Mouse (Mus musculus): Measurements from ENCODE around the gene Qrich2. TPM values are rescaled to one million over a fixed set of nuclear protein-coding genes. Genes with fewer than 3 reads are reported as not detected.
"Not testable (repeated sequence)": the region's sequence is repeated elsewhere in the genome, so short reads cannot be mapped to it uniquely, and the experiment has no call there.

The Qrich2 gene
- polyA plus RNA-seq, 1 experiment from 2014 or later = not detected

DNA sequence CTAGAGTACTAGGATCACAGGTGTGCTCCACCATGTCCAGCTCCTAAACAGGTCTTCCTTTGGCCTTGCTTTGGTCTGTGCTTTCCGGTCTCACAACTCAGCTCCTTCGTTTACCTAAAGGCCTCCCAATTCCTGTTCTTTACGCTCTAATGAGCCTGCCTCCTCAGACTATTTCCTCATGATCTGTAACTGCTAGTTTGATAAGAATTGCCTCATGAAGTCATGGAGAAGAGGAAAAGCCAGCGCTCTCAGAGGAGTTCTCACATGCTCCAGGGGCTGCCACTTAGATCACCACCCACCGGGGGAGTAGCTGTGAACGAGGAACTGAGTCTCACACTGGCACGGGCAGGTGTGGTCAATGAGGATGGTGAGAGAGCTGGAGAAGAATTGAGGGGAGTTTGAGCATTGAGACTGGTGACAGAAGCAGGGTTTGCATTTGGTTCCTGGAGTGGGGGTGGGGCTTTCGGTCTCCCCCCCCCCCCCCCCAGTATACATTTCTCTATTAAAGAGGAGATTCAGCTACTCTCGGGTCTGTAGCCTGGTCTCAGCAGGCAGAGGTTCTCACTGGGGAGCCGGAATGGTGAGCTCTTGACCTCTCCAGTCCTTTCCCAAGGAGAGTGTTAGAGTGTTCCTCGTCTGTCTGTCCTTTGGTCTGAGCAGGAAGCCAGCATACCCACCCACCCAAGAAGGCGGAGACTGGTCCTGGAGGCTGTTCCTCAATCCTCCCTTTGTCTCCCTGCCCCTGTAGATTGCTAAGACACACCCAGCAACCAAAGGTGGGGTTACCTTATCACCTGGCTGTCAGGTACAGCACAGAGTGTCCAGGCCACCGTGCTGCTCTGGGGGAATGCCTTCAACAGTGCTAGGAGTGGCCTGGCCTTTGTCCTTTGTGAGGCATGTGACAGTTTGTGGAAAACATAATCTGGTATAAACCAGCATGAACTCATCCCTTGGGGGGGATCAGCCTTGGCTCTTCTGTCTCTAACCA, 36.9 kb downstream of the Qrich2 start:
- Histone ChIP-seq H3K27ac (ENCODE audit: low read length) (peak overlapping the region; percentile 62), H3K27me3 (ENCODE audit: control insufficient read depth, insufficient read depth, low read length) (no peaks in the 10 kb centered on the region), H3K9me3 (ENCODE audit: control insufficient read depth, low read depth, low read length) (no peaks in the 10 kb centered on the region), H3K4me1 (ENCODE audit: control insufficient read depth, insufficient read depth, low read length) (0 out of 2 replicates have a peak, but pooled peaks cover 4% of the 10 kb centered on the region), H3K4me2 (replicated peaks; ENCODE audit: low read depth, low read length) (no peak overlapping the region), H3K36me3 (ENCODE audit: control insufficient read depth, insufficient read depth, low read length) (no peaks in the 10 kb centered on the region), H3K4me3 (ENCODE audit: low read depth, low read length) (no peak overlapping the region), H3K9ac (replicated peaks; ENCODE audit: low read depth, low read length) (no peak overlapping the region)
- 39% methylated on average over 13 of the region's 13 CpGs for WGBS
- peak; percentile 64 for ATAC-seq (ENCODE audit: insufficient number of reproducible peaks, insufficient read depth, low FRiP score, low read depth)

DNA sequence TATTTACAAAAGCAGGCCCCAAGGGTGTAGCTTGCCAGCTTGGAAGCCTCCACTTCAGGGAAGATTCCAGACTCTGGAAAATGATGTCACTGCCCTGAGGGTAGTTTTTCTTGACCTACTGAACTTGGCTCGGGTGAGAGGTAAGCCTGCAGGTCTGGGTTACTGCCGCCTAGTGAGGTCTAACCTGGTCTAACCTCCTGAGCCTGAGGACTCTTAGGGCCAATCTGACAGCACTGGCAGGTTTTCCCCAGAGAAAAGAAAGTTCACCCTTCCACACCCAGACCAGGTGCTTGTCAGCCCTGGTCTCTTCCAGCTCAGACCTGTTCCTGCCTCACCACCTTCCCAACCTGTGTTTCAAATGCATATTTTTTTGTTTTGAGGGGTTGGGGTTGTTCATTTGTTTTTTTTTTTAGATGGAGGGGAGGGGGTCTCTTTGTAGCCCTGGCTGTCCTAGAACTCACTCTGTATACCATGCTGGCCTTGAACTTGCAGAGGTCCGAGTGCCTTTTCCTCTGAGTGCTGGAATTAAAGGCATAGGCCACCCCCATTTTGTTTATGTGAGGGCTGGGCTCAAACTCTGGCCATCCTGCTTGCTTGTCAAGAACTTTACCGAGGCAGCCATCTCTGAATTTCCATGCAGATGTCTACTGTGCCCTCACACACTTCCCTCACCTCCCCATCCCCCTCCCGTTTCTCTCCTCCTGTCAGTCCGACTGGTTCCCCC, 39.0 kb downstream of the Qrich2 start:
- Histone ChIP-seq H3K4me1 (ENCODE audit: control insufficient read depth, insufficient read depth, low read length) (0 out of 2 replicates have a peak, but pooled peaks cover 4% of the 10 kb centered on the region), H3K9me3 (ENCODE audit: control insufficient read depth, low read depth, low read length) (no peaks in the 10 kb centered on the region), H3K4me2 (replicated peaks; ENCODE audit: low read depth, low read length) (no peak overlapping the region), H3K27ac (ENCODE audit: low read length) (no peak overlapping the region), H3K27me3 (ENCODE audit: control insufficient read depth, insufficient read depth, low read length) (no peaks in the 10 kb centered on the region), H3K36me3 (ENCODE audit: control insufficient read depth, insufficient read depth, low read length) (no peaks in the 10 kb centered on the region), H3K9ac (replicated peaks; ENCODE audit: low read depth, low read length) (no peak overlapping the region), H3K4me3 (ENCODE audit: low read depth, low read length) (no peak overlapping the region)
- no peak for ATAC-seq (ENCODE audit: insufficient number of reproducible peaks, insufficient read depth, low FRiP score, low read depth)
- 66% methylated on average over 6 of the region's 6 CpGs for WGBS

DNA sequence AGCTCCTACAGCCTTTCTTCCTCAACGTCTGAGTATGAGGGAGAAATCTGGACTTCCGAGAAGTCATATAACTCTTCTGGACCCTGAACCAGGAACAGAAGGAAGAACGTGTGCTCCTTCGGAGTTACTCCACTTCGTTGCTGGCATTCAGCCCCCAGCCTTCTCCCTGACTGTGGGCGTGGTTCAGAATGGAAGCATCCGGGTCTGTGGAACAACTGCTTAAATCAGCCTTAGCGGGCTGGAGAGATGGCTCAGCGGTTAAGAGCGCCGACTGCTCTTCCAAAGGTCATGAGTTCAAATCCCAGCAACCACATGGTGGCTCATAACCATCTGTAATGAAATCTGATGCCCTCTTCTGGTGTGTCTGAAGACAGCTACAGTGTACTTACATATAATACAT, 39.7 kb downstream of the Qrich2 start:
- not testable (repeated sequence) for ATAC-seq (ENCODE audit: insufficient number of reproducible peaks, insufficient read depth, low FRiP score, low read depth); H3K4me3 ChIP-seq (ENCODE audit: low read depth, low read length); H3K27me3 ChIP-seq (ENCODE audit: control insufficient read depth, insufficient read depth, low read length); H3K9ac ChIP-seq (replicated peaks; ENCODE audit: low read depth, low read length); H3K9me3 ChIP-seq (ENCODE audit: control insufficient read depth, low read depth, low read length); H3K4me1 ChIP-seq (ENCODE audit: control insufficient read depth, insufficient read depth, low read length); H3K36me3 ChIP-seq (ENCODE audit: control insufficient read depth, insufficient read depth, low read length); H3K27ac ChIP-seq (ENCODE audit: low read length); H3K4me2 ChIP-seq (replicated peaks; ENCODE audit: low read depth, low read length)
- 82% methylated on average over 11 of the region's 11 CpGs for WGBS

DNA sequence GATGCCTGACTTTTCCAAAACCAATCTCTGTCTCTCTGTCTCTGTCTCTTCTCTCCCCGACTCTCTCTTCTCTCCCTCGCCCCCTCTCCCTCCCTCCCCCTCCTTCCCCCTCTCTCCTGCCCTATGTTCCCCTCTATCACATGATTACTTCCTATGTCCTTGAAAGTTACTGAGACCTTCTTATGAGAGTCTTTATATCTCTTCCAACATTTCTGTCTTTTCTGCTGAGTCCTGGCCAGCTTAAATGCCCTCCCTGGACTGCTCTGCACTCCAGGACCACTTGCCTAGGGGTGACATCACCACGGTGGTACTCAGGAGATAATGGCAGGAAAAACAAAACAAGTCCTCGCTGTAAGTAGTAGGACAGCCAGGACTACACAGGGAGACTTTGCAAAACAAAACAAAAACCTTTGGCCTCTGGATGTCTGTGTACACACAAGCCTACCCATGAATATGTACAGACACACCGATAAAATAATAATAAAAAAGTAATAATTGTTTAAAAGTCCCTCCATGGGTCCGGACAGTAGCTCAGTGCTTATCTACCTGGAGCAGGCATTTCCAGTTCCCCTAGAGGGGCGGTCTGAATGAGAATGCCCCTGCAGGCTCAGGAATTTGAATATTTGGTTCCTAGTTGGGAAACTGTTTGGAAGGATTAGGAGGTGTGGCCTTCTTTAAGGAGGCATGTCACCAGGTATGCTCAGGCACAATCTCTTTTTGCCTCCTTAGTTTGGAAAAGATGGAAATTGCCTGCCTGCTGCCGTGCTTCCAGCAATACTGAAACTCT, 41.2 kb downstream of the Qrich2 start:
- Histone ChIP-seq H3K9me3 (ENCODE audit: control insufficient read depth, low read depth, low read length) (no peaks in the 10 kb centered on the region), H3K36me3 (ENCODE audit: control insufficient read depth, insufficient read depth, low read length) (no peaks in the 10 kb centered on the region), H3K9ac (replicated peaks; ENCODE audit: low read depth, low read length) (no peak overlapping the region), H3K4me1 (ENCODE audit: control insufficient read depth, insufficient read depth, low read length) (0 out of 2 replicates have a peak, but pooled peaks cover 3% of the 10 kb centered on the region), H3K4me3 (ENCODE audit: low read depth, low read length) (no peak overlapping the region), H3K27me3 (ENCODE audit: control insufficient read depth, insufficient read depth, low read length) (no peaks in the 10 kb centered on the region), H3K4me2 (replicated peaks; ENCODE audit: low read depth, low read length) (no peak overlapping the region), H3K27ac (ENCODE audit: low read length) (no peak overlapping the region)
- 54% methylated on average over 8 of the region's 8 CpGs for WGBS
- ATAC-seq (ENCODE audit: insufficient number of reproducible peaks, insufficient read depth, low FRiP score, low read depth) = no peak

DNA sequence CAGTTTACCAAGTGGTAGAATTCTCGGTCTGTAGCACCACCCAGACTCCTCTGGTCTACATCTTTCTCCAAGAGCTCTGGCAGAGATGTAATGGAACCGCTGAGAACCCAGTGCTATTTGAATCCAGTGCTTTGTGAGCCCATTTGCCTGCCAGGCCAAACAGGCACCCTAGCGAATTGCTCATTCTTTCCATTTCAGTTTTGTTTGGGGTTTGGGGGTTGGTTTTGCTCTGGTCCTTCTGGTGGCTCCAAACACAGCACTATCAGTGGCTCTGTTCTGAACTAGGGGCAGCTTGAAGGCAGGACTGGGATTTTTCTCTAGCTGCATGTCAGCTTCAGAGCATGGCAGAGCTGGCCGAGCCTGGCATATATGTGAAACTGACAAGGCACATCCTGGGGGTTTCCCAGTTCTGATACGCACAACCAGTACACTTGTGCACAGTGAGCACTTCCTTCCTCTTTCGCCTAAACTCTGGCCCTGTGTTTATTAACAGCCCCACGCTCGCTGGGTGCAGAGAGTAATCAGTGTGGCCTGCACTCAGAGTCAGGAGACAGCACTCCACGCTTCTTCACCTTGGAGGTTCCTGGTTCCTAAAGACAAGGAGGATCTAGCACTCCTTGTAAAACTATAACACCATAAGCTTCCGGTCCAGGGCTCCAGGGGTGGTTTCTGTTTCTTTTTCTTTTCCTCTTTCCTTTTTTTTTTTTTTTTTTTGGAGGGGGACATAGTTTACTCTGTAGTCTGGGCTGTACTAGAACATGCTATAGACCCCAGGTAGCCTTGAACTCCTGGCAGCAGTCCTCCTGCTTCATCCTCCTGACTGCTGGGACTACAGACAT, 42.0 kb downstream of the Qrich2 start:
- no peak for ATAC-seq (ENCODE audit: insufficient number of reproducible peaks, insufficient read depth, low FRiP score, low read depth)
- 68% methylated on average over 10 of the region's 10 CpGs for WGBS

DNA sequence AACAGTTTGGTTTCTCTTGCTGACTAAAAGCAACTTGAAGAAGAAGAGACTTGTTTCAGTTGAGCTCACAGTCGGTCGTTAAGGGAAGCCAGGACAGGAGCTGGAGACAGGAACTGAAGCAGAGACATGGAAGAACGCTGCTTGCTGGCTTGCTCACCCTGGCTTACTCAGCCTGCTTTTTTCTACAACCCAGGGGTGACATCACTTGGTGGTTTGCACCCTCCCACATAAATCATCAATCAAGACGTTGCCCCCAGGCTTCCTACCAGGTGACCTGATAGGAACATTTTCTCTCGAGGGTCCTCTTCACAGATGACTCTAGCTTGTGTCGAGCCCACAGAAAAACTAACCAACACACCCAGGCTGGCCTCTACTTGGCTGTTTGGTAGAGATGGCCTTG, 42.8 kb downstream of the Qrich2 start:
- no peaks in the 10 kb centered on the region for H3K27me3 ChIP-seq (ENCODE audit: control insufficient read depth, insufficient read depth, low read length)
- no peak overlapping the region for H3K27ac ChIP-seq (ENCODE audit: low read length)
- no peak for ATAC-seq (ENCODE audit: insufficient number of reproducible peaks, insufficient read depth, low FRiP score, low read depth)
- no peaks in the 10 kb centered on the region for H3K9me3 ChIP-seq (ENCODE audit: control insufficient read depth, low read depth, low read length)
- no peak overlapping the region for H3K9ac ChIP-seq (replicated peaks; ENCODE audit: low read depth, low read length)
- no peaks in the 10 kb centered on the region for H3K36me3 ChIP-seq (ENCODE audit: control insufficient read depth, insufficient read depth, low read length)
- H3K4me3 ChIP-seq (ENCODE audit: low read depth, low read length) = no peak overlapping the region
- 76% methylated on average over 6 of the region's 6 CpGs for WGBS
- peaks cover 6% of the 10 kb centered on the region; the same call in 1 of the 2 replicates for H3K4me1 ChIP-seq (ENCODE audit: control insufficient read depth, insufficient read depth, low read length)
- no peak overlapping the region for H3K4me2 ChIP-seq (replicated peaks; ENCODE audit: low read depth, low read length)

More for the DNA sequence above, 42.0 kb downstream of the Qrich2 start:
- Histone ChIP-seq H3K36me3 (ENCODE audit: control insufficient read depth, insufficient read depth, low read length) (no peaks in the 10 kb centered on the region), H3K4me3 (ENCODE audit: low read depth, low read length) (no peak overlapping the region), H3K27ac (ENCODE audit: low read length) (no peak overlapping the region), H3K4me2 (replicated peaks; ENCODE audit: low read depth, low read length) (no peak overlapping the region), H3K4me1 (ENCODE audit: control insufficient read depth, insufficient read depth, low read length) (no peaks in the 10 kb centered on the region), H3K9ac (replicated peaks; ENCODE audit: low read depth, low read length) (no peak overlapping the region), H3K9me3 (ENCODE audit: control insufficient read depth, low read depth, low read length) (no peaks in the 10 kb centered on the region), H3K27me3 (ENCODE audit: control insufficient read depth, insufficient read depth, low read length) (no peaks in the 10 kb centered on the region)

DNA sequence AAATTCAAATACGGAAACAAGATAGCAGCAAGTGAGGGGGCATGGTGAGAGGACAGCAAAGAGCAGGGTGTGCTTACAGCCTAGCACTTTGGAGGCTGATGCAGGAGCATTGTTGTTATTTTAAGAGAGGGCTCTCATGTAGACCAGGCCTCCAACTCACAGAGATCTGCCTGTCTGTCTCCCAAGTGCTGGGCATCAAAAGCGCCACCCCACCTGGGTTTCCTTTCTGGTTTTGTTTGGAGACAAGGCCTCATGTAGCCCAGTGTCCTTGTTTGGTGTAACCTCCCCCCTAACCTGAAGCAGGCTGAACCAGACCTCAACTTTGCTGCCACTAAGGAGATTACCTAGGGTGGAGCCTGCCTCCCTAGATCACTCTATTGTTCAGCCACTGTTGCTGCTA, 43.5 kb downstream of the Qrich2 start:
- H3K36me3 ChIP-seq (ENCODE audit: control insufficient read depth, insufficient read depth, low read length) = no peaks in the 10 kb centered on the region
- ATAC-seq (ENCODE audit: insufficient number of reproducible peaks, insufficient read depth, low FRiP score, low read depth) = no peak
- H3K27ac ChIP-seq (ENCODE audit: low read length) = no peak overlapping the region
- WGBS = 90% methylated on average over 2 of the region's 2 CpGs
- H3K4me1 ChIP-seq (ENCODE audit: control insufficient read depth, insufficient read depth, low read length) = peaks cover 9% of the 10 kb centered on the region; the same call in 1 of the 2 replicates
- H3K9ac ChIP-seq (replicated peaks; ENCODE audit: low read depth, low read length) = no peak overlapping the region
- no peak overlapping the region for H3K4me3 ChIP-seq (ENCODE audit: low read depth, low read length)
- H3K27me3 ChIP-seq (ENCODE audit: control insufficient read depth, insufficient read depth, low read length) = no peaks in the 10 kb centered on the region
- H3K4me2 ChIP-seq (replicated peaks; ENCODE audit: low read depth, low read length) = no peak overlapping the region
- no peaks in the 10 kb centered on the region for H3K9me3 ChIP-seq (ENCODE audit: control insufficient read depth, low read depth, low read length)

Measured in stomach, embryonic 14.5 days (tissue).